Mouse (Mus musculus) testis, adult 10 weeks (tissue): ENCODE results near the gene Angel2. TPM values are rescaled to one million over a fixed set of nuclear protein-coding genes. Genes with fewer than 3 reads are reported as not detected.

Experiments
- polyA plus RNA-seq: library from polyadenylated mRNA; stranded (reverse); fragments of 350-450 nt; fragmentation: Illumina TruSeq; extraction: RNeasy Lipid Tissue Mini Kit (QIAGEN cat#74804); gene quantifications from one replicate; pipeline ENCODE4 v1.2.3, GENCODE M21; 2014; ENCODE audit warnings: low read depth, low replicate concordance

Angel2 gene
- polyA plus RNA-seq, result 63.4 TPM

DNA sequence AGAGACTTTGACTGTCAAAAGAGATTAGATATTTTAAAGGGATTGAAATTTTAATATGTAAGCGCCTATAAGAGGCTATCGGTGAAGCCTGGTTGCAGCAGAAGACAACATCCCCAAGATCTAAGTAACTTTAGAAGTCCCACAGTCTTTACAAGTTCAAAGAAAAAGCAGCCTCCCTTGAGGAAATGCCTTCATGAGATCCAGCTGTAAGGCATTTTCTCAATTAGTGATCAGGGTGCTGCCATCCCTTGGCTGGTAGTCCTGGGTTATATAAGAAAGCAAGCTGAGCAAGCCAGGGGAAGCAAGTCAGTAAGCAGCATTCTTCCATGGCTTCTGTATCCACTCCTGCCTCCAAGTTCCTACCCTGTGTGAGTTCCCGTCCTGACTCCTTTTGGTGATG, at the start of gene Angel2:
Gene Angel2, plus strand, starts transcription at position 301 of the 400 bp plus-strand sequence.

DNA sequence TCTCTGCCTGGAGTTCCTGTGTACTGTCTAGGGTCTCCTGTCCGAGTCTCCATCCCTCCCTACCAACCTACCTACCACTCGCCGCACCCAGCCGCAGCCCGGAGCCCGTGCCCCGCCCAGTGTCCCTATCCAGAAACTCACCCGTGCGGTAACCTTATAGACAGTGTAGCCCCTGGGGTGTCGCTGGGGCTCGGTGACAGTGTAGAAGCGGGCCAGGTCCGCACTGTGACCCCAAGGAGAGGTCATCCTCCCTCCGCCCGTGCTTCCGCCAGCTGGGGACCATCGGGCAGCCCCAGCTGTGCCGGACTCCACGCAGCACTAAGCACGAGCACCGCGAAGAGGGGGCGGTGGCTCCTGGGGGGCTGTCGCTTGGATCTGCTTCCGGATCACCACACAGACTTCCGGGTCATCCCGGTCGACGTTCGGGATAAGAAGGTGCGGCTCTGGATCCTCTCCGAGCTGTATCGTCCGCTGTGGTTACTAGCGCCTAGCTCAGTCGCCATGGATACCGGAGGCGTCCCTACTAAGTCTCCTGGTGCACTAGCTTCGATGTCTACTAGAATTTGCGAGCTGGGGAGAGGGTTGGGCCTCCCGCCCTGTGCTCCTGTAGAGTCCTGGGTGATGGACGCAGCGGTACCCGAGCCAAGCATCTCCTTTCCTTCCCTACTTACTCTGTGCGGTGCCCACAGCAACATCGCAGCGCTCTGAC, 13.3 kb upstream of the Angel2 start, which contains the start of gene Rps6kc1:
Gene Rps6kc1, minus strand, starts transcription at position 356 of the 709 bp plus-strand sequence.

DNA sequence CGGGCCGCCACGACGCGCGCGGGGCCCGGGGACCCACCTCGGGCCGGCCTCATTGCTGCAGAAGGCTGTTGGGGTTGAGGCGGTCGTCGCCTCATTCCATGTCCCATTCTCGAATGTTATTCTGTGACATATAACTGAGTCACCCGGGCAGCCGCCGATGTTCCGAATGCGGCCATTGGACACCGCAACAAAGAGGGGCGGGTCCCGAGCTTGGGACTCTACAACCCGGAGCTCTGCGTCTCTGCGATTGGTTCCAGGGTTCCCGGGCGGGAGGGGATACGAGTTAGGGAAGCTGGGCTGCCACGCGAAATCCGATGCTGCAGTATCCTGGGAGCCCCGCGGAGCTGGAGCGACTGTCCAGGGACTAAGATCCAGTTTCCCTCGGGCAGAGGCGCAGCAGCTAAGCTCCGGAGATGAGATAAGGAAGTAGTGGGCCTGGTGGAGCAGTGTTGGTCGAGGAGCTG, 54.2 kb downstream of the Angel2 start, which contains the start of gene Vash2:
Gene Vash2, minus strand, starts transcription at position 197 of the 464 bp plus-strand sequence.

Other genes starting within 250 kb of the Angel2 start
- gene Rps6kc1, start 13.3 kb upstream of the Angel2 start, polyA plus RNA-seq, result 3.8 TPM
- 73.4 TPM for gene Vash2, start 54.2 kb downstream of the Angel2 start, polyA plus RNA-seq
- gene Flvcr1, start 101.0 kb downstream of the Angel2 start, polyA plus RNA-seq, result 8.4 TPM
- gene Spata45, start 111.5 kb downstream of the Angel2 start, polyA plus RNA-seq, result 170 TPM
- 24.1 TPM for gene Tatdn3, start 137.8 kb downstream of the Angel2 start, polyA plus RNA-seq
- 5.9 TPM for gene Nsl1, start 137.9 kb downstream of the Angel2 start, polyA plus RNA-seq
- not detected for gene Batf3, start 172.7 kb downstream of the Angel2 start, polyA plus RNA-seq
- 41.2 TPM for gene Fam71a, start 239.7 kb downstream of the Angel2 start, polyA plus RNA-seq